Mouse (Mus musculus): ENCODE measurements around the gene Trmt11.

DNA sequence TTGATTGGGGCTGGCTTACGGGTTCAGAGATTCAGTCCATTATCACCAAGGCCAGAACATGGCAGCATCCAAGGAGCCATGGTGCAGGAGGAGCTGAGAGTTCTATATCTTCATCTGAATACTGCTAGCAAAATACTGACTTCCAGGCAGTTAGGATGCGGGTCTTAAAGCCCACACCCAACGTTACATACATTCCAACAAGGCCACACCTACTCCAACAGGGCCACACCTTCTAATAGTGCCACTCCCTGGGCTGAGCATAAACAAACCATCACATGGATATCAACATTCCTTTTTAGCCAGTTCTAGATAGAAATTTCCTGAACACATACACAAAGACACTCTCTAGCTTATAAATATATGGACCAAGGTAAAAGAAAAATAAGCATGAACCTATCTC, 29.0 kb upstream of the Trmt11 start, which contains the start of gene Hint3:
- TF ChIP-seq CTCF (IDR thresholded peaks at IDR 0.05; ENCODE audit: insufficient read depth, low read depth, low read length), result no peak
- TF ChIP-seq POLR2A (IDR thresholded peaks at IDR 0.05; ENCODE audit: insufficient read depth, low read depth, low read length), result no peak

Data from olfactory bulb, adult 2 months (tissue).